Mouse (Mus musculus) gastrocnemius, postnatal 25 days (tissue): ENCODE measurements around the gene Ankle1. TPM values are rescaled to one million over a fixed set of nuclear protein-coding genes. Genes with fewer than 3 reads are reported as not detected.
"Not testable (repeated sequence)": the region's sequence is repeated elsewhere in the genome, so short reads cannot be mapped to it uniquely, and the experiment has no call there.

ENCODE experiments used
- DNase-seq: peaks from one replicate; pipeline ENCODE4 v3.0.0; 2022
- total RNA-seq, 2 experiments: library from RNA; stranded (reverse); gene quantifications; 1 replicate in 1 of 2; 2 replicates in 1 of 2; pipeline ENCODE4 v1.2.3; 2021

Gene Ankle1
- total RNA-seq, 2 experiments from 2014 or later, result 0.20 to 0.29 TPM

DNA sequence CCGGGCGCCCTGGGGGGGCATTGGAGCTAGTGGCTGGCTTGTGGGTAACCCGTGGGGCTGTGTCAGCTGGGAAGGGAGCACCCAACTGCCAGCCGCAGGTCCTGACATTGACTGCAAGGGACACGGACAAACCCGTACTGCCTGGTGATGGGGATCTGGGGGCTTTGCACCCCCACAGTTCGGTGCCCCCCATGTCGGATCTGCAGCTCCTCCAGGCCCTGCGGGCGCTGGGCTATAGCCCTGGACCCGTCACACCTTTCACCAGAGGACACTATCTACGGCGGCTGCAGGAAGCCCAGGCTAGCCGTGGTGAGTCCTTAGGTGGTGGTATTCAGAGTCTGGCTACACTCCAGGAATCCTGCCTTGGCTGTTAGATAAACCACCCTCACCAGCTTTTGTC lies 1.6 kb downstream of the Ankle1 start:
- no peak for DNase-seq

DNA sequence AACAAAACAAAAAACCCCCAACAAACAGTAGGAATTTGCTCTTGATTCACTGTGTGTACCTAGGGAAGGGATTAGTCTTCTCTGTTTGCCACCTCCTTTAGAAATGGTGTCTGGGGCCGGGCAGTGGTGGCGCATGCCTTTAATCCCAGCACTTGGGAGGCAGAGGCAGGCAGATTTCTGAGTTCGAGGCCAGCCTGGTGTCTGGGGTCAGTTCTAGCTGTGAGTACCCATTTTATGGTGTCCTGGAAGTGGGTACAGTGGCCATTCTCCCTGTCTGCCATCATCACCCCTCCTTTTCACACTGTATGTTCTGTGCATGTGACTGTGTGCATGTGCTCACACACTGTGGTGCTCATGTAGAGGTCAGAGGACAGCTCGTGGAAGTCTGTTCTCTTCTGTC lies 2.4 kb downstream of the Ankle1 start:
- no peak for DNase-seq

DNA sequence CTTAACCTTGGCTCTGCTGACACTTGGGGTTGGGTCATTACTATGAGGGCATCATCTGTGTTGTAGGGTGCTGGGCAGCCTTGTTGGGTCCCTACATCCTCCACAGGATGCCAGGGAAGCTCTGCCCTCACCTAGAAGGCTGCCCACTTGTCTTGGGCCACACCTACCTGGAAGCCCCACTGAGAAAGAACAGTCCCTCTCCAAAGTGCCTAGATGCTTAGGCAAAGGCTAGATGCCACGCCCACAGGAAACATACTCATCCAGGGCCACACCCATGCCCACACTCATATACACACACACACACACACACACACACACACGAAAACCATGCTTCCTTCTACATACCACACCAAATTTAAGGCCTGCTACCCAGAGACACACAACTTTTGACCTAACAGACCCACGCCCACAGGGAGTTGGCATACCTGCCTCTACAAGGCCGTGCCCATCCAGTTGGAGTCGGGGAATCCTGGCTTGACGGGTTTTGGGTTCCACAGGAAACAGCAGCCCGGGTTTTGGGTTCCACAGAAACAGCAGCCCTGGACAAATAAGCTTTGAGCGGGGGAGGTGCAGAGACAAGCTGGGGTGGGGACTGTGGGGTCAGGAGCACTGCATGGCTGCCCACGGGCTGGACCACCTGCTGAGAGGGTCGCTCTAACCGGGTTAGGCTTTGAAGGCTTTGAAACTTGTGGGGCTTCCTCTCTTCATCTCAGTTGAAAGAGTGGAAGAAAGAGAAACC lies 5.9 kb downstream of the Ankle1 start:
- no peak for DNase-seq

DNA sequence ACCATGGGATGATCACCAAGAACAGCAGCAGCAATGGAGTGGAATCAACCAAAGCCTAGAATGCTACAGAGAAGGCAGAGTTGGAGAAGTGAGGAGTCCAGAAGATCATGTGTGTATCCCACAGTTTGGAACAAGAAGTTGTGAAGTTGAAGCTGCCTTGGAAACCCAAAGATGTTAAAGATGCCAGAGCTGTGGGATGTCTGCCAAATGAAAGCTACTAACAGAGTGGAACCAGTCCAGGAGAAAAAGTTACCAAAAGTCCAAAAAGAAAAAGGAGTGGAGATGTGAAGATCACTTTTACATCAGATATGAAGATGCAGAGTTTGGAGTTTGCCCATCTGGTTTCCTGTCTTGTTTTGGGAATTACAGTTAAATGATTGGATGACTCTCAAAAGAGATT lies 16.3 kb downstream of the Ankle1 start:
- no peak for DNase-seq

DNA sequence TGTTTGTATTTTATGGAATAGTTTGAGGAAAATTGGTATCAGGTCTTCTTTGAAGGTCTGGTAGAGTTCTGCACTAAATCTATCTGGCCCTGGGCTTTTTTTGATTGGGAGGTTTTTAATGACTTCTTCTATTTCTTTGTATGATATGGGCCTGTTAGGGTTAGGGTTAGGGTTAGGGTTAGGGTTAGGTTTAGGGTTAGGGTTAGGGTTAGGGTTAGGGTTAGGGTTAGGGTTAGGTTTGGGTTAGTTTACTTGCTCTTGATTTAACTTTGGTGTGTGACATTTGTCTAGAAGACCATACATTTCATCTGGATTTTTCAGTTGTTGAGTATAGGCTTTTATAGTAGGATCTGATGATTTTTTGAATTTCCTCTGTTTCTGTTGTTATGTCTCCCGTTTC lies 27.1 kb downstream of the Ankle1 start:
- not testable (repeated sequence) for DNase-seq

DNA sequence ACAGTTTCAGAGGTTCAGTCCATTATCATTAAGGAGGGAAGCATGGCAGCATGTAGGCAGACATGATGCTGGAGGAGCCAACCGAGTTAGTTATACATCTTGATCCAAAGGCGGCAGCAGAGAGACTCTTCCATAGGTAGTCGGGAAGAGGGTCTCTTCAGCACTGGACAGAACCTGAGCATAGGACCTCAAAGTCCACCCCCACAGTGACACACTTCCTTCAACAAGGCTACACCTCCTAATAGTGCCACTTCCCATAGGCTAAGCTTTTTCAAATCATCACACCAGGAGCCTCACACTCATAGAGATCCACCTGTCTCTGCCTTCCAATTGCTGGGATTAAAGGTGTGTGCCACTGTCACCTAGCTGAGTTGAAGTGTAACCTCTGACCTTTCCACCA lies 31.2 kb downstream of the Ankle1 start:
- DNase-seq, result no peak

DNA sequence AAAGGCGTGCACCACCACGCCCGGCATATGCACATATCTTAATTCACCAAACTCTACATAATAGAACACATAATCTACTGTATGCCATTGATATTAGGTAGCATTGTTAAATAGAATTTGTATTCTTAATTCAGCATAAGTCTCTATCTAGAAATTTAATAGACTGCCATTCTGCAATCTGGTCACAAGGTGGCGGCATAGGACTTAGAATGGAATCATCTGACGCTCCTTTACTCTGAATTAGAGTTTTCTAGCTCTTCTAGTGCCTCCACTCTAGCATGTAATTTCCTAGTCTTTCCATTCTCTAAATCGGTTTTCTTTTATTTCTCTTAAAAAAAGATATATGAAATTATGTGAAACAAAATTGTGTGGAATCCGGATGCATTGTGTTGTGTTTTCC lies 35.6 kb downstream of the Ankle1 start:
- no peak for DNase-seq

DNA sequence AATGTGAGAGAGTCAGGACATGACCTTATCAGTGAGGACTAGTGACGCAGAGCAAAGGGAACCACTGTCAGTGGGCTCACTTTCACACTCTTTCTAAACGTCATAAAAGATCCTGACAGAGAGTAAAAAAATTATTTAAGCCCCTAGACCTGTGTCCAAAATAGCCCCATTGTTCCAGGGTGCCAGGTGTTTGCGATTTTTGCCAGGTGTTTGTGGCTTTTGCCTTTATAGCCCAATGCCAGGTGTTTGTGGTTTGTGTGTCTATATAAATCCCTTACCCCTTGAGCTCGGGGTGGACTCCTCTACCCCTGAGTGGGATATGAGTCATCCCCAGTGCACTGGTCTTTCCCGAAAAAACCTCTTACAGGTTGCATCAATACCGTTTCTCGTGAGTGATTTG lies 39.3 kb downstream of the Ankle1 start:
- DNase-seq, result no peak

DNA sequence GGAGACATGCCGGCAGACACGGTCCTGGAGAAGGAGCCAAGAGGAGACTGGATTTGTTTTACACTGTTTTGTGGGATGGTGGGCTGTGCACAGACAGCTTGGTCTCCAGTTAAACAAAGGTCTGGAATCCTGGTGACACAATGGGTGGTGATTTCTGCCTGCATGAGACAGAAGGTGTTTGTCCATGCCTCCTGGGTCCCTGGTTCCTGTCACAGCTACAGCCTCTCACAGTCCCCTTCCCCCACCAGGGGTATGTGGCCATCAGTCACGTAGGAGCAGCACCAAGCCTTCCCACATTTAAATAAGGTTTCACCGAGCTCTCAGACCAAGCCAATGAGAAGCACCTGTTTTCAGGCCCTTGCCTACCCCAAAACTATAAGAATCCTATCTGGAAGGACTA lies 45.5 kb downstream of the Ankle1 start:
- no peak for DNase-seq

DNA sequence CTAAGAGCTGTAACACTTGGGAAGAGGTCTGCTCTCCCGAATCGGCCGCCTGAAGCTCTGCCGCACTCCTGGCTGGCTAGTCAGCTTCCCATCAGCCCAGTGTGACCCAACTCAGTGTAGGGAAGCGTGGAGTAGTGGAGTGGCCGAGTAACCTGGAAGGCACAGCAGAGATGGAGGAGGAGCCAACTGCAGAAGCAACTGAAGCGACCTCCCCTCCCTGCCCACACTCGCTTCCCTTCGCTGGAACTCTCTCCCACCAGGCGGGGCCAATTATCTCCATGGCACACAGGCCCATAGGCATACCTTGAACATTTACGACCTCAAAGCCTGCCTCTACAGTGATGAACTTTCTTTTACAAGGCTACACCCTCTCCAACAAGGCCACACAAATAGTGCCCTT lies 46.0 kb downstream of the Ankle1 start:
- no peak for DNase-seq

DNA sequence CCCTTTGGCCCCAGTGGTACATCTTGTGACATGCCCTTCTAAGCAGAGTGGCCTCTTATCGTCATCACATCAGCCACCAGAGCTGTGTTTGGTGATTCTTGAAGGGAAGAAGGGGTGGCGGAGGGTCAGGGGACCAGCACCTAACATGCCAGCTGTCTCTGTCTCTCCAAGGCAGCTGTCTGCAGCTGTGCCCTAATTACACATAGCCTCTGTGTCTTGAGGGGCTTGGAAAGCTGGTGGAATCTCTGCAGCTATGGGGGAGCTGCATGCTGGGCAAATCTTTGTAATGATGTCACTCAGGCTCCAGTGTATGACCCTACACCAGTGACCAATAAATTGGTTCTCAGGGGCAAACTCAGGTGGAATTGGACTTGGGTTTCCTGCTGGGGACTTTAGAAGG lies 46.9 kb downstream of the Ankle1 start:
- DNase-seq, result no peak

DNA sequence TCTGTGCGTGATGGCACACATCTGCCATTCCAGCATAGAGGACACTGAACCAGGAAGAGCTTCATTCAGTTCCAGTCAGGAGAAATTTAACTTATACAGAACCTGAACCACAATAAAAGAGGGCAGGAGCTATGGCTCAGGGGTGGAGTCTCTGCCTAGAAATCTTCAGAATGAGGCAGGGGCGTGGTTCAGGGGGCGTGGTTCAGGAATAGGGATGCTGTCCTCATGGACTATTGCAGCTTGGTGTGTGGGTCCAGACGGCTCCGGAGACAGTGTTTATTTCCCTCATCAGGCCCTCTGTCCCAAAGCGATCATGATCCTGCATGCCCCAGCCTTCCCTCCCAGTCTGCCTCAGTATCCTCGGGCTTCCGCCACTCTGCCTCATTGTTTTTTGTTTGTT lies 48.9 kb downstream of the Ankle1 start:
- no peak for DNase-seq

DNA sequence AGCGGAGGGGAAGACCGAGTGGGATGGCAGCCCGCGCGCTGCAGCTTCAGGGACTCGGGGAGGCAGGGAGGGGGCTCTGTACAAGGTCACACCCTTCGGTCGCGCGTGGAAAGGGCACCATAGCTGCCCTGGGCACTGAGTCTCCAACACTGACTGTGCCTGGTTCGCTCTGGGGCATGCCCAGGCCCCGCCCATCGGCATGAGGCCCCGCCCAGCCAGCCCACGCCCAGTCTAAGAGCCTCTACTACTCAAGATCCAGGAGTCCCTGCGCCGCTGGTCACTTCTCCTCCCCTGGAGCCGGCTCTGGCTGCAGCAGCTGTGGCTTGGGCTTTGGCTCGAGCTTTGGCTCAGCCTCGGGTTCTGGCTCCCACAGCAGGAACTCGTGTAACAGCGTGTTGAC lies 51.1 kb downstream of the Ankle1 start:
- no peak for DNase-seq

DNA sequence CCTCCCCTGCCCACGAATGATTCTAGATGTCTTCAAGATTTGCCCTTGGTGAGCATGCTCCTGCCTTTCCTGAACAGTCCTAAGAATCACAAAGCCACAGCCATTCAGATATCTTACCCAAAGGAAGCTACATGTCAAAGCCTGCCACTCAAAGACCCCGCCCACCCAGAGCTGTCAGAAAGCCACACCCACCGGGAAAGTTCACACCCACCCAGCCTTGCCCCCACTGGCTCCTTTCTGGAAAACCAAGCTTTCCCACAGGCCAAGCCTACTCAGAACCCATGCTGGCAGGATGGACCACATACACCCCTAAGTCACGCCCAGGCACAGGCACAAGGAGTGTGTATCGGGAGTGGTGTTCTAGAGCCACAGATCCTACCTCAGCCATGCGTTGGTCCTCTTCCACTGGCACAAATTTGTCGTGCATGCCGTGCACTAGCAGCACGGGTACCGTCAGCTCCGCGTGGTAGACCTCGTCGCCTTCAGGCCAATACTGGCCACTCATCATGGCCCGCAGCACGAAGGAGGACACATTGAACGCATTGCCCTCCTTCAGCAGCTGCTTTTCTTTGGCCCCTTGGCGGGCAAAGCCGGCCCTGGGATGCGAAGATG lies 52.0 kb downstream of the Ankle1 start:
- DNase-seq, result no peak

Other genes starting within 250 kb of the Ankle1 start
- gene Myo9b, start 133.3 kb upstream of the Ankle1 start, total RNA-seq, result 10 to 100 TPM in 1 of 2 experiments, 1 to 10 TPM in 1; 9.1 to 12.2 TPM
- gene Haus8, start 133.1 kb upstream of the Ankle1 start, total RNA-seq, result 10 to 100 TPM in 1 of 2 experiments, 1 to 10 TPM in 1; 7.4 to 11.3 TPM
- 10 to 100 TPM; 84.5 to 94.4 TPM for gene Use1, start 39.2 kb upstream of the Ankle1 start, total RNA-seq
- gene Ocel1, start 34.7 kb upstream of the Ankle1 start, total RNA-seq, result 1 to 10 TPM; 6.9 to 8.0 TPM
- 10 to 100 TPM; 21.6 to 21.7 TPM for gene Nr2f6, start 24.1 kb upstream of the Ankle1 start, total RNA-seq
- 1 to 10 TPM; 5.5 to 9.9 TPM for gene Ushbp1, start 10.2 kb upstream of the Ankle1 start, total RNA-seq
- gene Babam1, start 9.1 kb upstream of the Ankle1 start, total RNA-seq, result 10 to 100 TPM; 59.2 to 71.2 TPM
- gene Abhd8, start 57.6 kb downstream of the Ankle1 start, total RNA-seq, result 10 to 100 TPM; 27.6 to 28.9 TPM
- 10 to 100 TPM; 62.6 to 75.2 TPM for gene Mrpl34, start 58.9 kb downstream of the Ankle1 start, total RNA-seq
- 10 to 100 TPM; 23.9 to 24.9 TPM for gene Dda1, start 63.2 kb downstream of the Ankle1 start, total RNA-seq
- 10 to 100 TPM; 17.1 to 18.4 TPM for gene Ano8, start 80.0 kb downstream of the Ankle1 start, total RNA-seq
- gene Gtpbp3, start 82.1 kb downstream of the Ankle1 start, total RNA-seq, result 10 to 100 TPM in 1 of 2 experiments, 1 to 10 TPM in 1; 9.6 to 11.5 TPM
- 10 to 100 TPM in 1 of 2 experiments, 1 to 10 TPM in 1; 8.4 to 22.5 TPM for gene Plvap, start 105.7 kb downstream of the Ankle1 start, total RNA-seq
- gene Ccdc194, start 119.7 kb downstream of the Ankle1 start, total RNA-seq, result not detected
- 1 to 10 TPM; 7.6 to 8.9 TPM for gene Bst2, start 131.4 kb downstream of the Ankle1 start, total RNA-seq
- gene Mvb12a, start 136.9 kb downstream of the Ankle1 start, total RNA-seq, result 10 to 100 TPM; 23.0 to 23.6 TPM
- gene Tmem221, start 152.9 kb downstream of the Ankle1 start, total RNA-seq, result not detected
- gene Nxnl1, start 160.6 kb downstream of the Ankle1 start, total RNA-seq, result under 1 TPM in 1 of 2 experiments, not detected in 1; 0.24 TPM
- gene Slc27a1, start 162.9 kb downstream of the Ankle1 start, total RNA-seq, result 10 to 100 TPM; 62.6 to 62.9 TPM
- gene Pgls, start 186.2 kb downstream of the Ankle1 start, total RNA-seq, result 10 to 100 TPM; 26.3 to 26.9 TPM
- under 1 TPM; 0.29 to 0.38 TPM for gene Fam129c, start 191.6 kb downstream of the Ankle1 start, total RNA-seq
- 10 to 100 TPM; 35.3 to 36.0 TPM for gene Colgalt1, start 205.0 kb downstream of the Ankle1 start, total RNA-seq